Mouse (Mus musculus): ENCODE measurements around the gene Il17d.

The Il17d gene

GRCm38 (mm10) chr14:57524671-57525387 is at the start of gene Il17d:
Gene Il17d, plus strand, starts transcription at chr14:57524777.
- DNase-seq: peak; percentile 11 to 16

- no peak for DNase-seq
Measured at GRCm38 (mm10) chr14:57475057-57475456, 49.5 kb upstream of the Il17d start.

GRCm38 (mm10) chr14:57482262-57482661 is 42.3 kb upstream of the Il17d start:
- no peak for DNase-seq

GRCm38 (mm10) chr14:57484183-57484582 is 40.4 kb upstream of the Il17d start:
- DNase-seq: no peak

GRCm38 (mm10) chr14:57489696-57490095 is 34.9 kb upstream of the Il17d start:
- no peak for DNase-seq

- DNase-seq: no peak
Measured at GRCm38 (mm10) chr14:57493840-57494239, 30.7 kb upstream of the Il17d start.

GRCm38 (mm10) chr14:57503729-57504128 is 20.8 kb upstream of the Il17d start:
- DNase-seq: no peak

GRCm38 (mm10) chr14:57509554-57509953 is 15.0 kb upstream of the Il17d start:
- no peak for DNase-seq

- no peak for DNase-seq
Measured at GRCm38 (mm10) chr14:57515156-57515762, 9.3 kb upstream of the Il17d start.

- no peak for DNase-seq
Measured at GRCm38 (mm10) chr14:57517001-57517400, 7.6 kb upstream of the Il17d start.

- DNase-seq: no peak
Measured at GRCm38 (mm10) chr14:57523762-57524161, 815 bp upstream of the Il17d start.

- peak; percentile 62 to 70 for DNase-seq
Measured at GRCm38 (mm10) chr14:57525388-57526049, 942 bp downstream of the Il17d start.

- DNase-seq: no peak
Measured at GRCm38 (mm10) chr14:57526050-57526623, 1.6 kb downstream of the Il17d start.

GRCm38 (mm10) chr14:57527122-57527521 is 2.5 kb downstream of the Il17d start:
- no peak for DNase-seq

GRCm38 (mm10) chr14:57527598-57527997 is 3.0 kb downstream of the Il17d start:
- DNase-seq: no peak

GRCm38 (mm10) chr14:57529086-57529785 is 4.7 kb downstream of the Il17d start:
- DNase-seq: no peak

- no peak for DNase-seq
Measured at GRCm38 (mm10) chr14:57529786-57530515, 5.4 kb downstream of the Il17d start.

- no peak for DNase-seq
Measured at GRCm38 (mm10) chr14:57532577-57532976, 8.0 kb downstream of the Il17d start.

- peak; percentile 58 to 61 for DNase-seq
Measured at GRCm38 (mm10) chr14:57533214-57533613, 8.6 kb downstream of the Il17d start.

- DNase-seq: no peak
Measured at GRCm38 (mm10) chr14:57533841-57534240, 9.3 kb downstream of the Il17d start.

- no peak for DNase-seq
Measured at GRCm38 (mm10) chr14:57534346-57534745, 9.8 kb downstream of the Il17d start.

GRCm38 (mm10) chr14:57534961-57535360 is 10.4 kb downstream of the Il17d start:
- no peak for DNase-seq
